Comparison of ENCODE assay signal across 27 mouse cellular contexts in the genomic region with DNA sequence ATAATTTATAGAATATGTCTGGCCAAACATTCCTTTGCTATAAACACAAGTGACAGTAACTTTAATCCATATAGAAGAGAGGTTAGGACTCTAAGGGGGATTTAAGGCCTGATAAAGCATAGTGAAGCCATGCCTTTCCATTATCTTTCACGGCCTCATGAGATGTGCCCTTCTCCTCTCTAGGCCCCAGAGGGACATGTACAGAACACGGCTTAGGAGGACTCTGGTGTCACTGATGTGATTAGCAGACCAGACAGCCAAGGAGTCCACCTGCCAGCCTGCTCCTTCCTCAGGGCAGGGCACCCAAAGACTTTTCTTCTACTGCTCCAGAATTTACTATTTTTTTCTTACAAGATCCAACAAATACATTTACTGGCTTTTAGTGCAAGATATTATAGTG. TPM values are rescaled to one million over a fixed set of nuclear protein-coding genes. Genes with fewer than 3 reads are reported as not detected.
A peak's percentile ranks its signal among the peaks of the same experiment; 100 is the strongest.
DNase-seq lines count a peak whose midpoint lies in the region; ATAC-seq and TF ChIP-seq lines count a peak whose summit lies in the region.
"Had no signal": no experiment of that assay in that cellular context is flagged by ENCODE, and none has a peak within 500 bp of the region (broad histone marks: within the 10 kb centered on the region; RNA-seq: fewer than 3 reads in every experiment).

No protein-coding gene starts in this region.

- H3K9ac ChIP-seq in liver, embryonic 11.5 days (ENCODE audit: low read depth, low read length) = no peak overlapping the region
- H3K9ac ChIP-seq in liver, embryonic 13.5 days = no peak overlapping the region
- H3K9ac ChIP-seq in liver, postnatal 0 days (replicated peaks) = no peak overlapping the region
- H3K9ac ChIP-seq: embryonic facial prominence, embryonic 13.5 days; forebrain, embryonic 12.5 days; heart, embryonic 13.5 days; hindbrain, embryonic 12.5 days; hindbrain, embryonic 15.5 days had no signal

- H3K4me3 ChIP-seq in liver, embryonic 11.5 days (ENCODE audit: low read depth, low read length) = no peak overlapping the region
- H3K4me3 ChIP-seq in liver, embryonic 13.5 days (replicated peaks) = no peak overlapping the region
- H3K4me3 ChIP-seq in liver, postnatal 0 days (ENCODE audit: low read depth, low read length) = no peak overlapping the region
- H3K4me3 ChIP-seq: embryonic facial prominence, embryonic 10.5 days; embryonic facial prominence, embryonic 13.5 days; erythroblast, embryonic 14.5 days; forebrain, embryonic 12.5 days; heart, adult 2 months; heart, embryonic 10.5 days; heart, embryonic 13.5 days; hindbrain, embryonic 12.5 days; hindbrain, embryonic 15.5 days had no signal

- no peaks in the 10 kb centered on the region for H3K27me3 ChIP-seq in liver, embryonic 11.5 days (replicated peaks; ENCODE audit: control insufficient read depth, insufficient read depth, low read length)
- H3K27me3 ChIP-seq in liver, embryonic 13.5 days = no peaks in the 10 kb centered on the region
- no peaks in the 10 kb centered on the region for H3K27me3 ChIP-seq in liver, postnatal 0 days (ENCODE audit: insufficient read depth, low read length)
- H3K27me3 ChIP-seq: embryonic facial prominence, embryonic 13.5 days; forebrain, embryonic 12.5 days; heart, embryonic 13.5 days; hindbrain, embryonic 12.5 days; hindbrain, embryonic 15.5 days had no signal

- H3K9me3 ChIP-seq in liver, embryonic 11.5 days (ENCODE audit: control insufficient read depth, low read length) = no peaks in the 10 kb centered on the region
- no peaks in the 10 kb centered on the region for H3K9me3 ChIP-seq in liver, embryonic 13.5 days (replicated peaks)
- H3K9me3 ChIP-seq in liver, postnatal 0 days (ENCODE audit: low read length) = no peaks in the 10 kb centered on the region
- H3K9me3 ChIP-seq: embryonic facial prominence, embryonic 10.5 days; embryonic facial prominence, embryonic 13.5 days; forebrain, embryonic 12.5 days; heart, embryonic 10.5 days; heart, embryonic 13.5 days; hindbrain, embryonic 12.5 days; hindbrain, embryonic 15.5 days had no signal

- peaks cover 15% of the 10 kb centered on the region; the same call in 1 of the 2 replicates for H3K36me3 ChIP-seq in liver, embryonic 11.5 days (ENCODE audit: control insufficient read depth, insufficient read depth, low read length)
- peaks cover 35% of the 10 kb centered on the region for H3K36me3 ChIP-seq in liver, embryonic 13.5 days
- peaks cover 31% of the 10 kb centered on the region for H3K36me3 ChIP-seq in liver, postnatal 0 days (replicated peaks; ENCODE audit: insufficient read depth, low read length)

- peaks cover 26% of the 10 kb centered on the region for H3K4me1 ChIP-seq in liver, embryonic 11.5 days (replicated peaks; ENCODE audit: control insufficient read depth, insufficient read depth, low read length)
- H3K4me1 ChIP-seq in liver, embryonic 13.5 days (replicated peaks) = peaks cover 60% of the 10 kb centered on the region
- peaks cover 14% of the 10 kb centered on the region for H3K4me1 ChIP-seq in liver, postnatal 0 days (ENCODE audit: insufficient read depth)
- H3K4me1 ChIP-seq: hindbrain, embryonic 12.5 days had no signal

- no peak for TF ChIP-seq CTCF in liver, postnatal 0 days (IDR thresholded peaks at IDR 0.05; ENCODE audit: low read depth)

- 56% methylated on average over 2 of the region's 2 CpGs for WGBS in liver, embryonic 11.5 days
- 12% methylated on average over 2 of the region's 2 CpGs for WGBS in liver, embryonic 13.5 days (ENCODE audit: insufficient replicate concordance)
- 53% methylated on average over 2 of the region's 2 CpGs for WGBS in liver, postnatal 0 days (ENCODE audit: insufficient replicate concordance)

- no peak for DNase-seq in liver, embryonic 11.5 days (ENCODE audit: low spot score)
- no peak for DNase-seq in liver
- peak; percentile 21 for DNase-seq in c-Kit-positive CD71-positive TER-119-positive erythroid progenitor cells, embryonic 14.5 days (ENCODE audit: low spot score)
- DNase-seq in liver, embryonic 13.5 days = no peak
- no peak for DNase-seq in liver, postnatal 0 days
- no peak for DNase-seq in kidney, adult 18-20 months
- no peak for DNase-seq in kidney, postnatal 14 days
- DNase-seq: adrenal gland, postnatal 10 days; adrenal gland, postnatal 36 days; cerebellum, adult 11 months; cerebellum, adult 2 months; cerebellum, adult 9-11 months; cerebellum, postnatal 25 days; embryo, embryonic 11 days; gastrocnemius, postnatal 25 days; heart, adult 2 months; heart, postnatal 14 days had no signal

- no peak overlapping the region for H3K4me2 ChIP-seq in liver, embryonic 11.5 days
- no peak overlapping the region for H3K4me2 ChIP-seq in liver, embryonic 13.5 days
- no peak overlapping the region for H3K4me2 ChIP-seq in liver, postnatal 0 days (ENCODE audit: low read depth, low read length)
- H3K4me2 ChIP-seq: embryonic facial prominence, embryonic 13.5 days; forebrain, embryonic 12.5 days; heart, embryonic 13.5 days; hindbrain, embryonic 12.5 days; hindbrain, embryonic 15.5 days had no signal

- no peak for TF ChIP-seq EP300 in liver, postnatal 0 days (IDR thresholded peaks at IDR 0.05; ENCODE audit: low read depth)

- no peak overlapping the region for H3K27ac ChIP-seq in liver, embryonic 11.5 days (ENCODE audit: low read depth, low read length)
- H3K27ac ChIP-seq in liver, embryonic 13.5 days = no peak overlapping the region; the same call in 1 of the 2 replicates
- H3K27ac ChIP-seq in liver, postnatal 0 days (ENCODE audit: low read depth) = peak overlapping the region; percentile 49; the same call in 1 of the 2 replicates
- H3K27ac ChIP-seq: embryonic facial prominence, embryonic 10.5 days; embryonic facial prominence, embryonic 13.5 days; forebrain, embryonic 12.5 days; heart, embryonic 10.5 days; heart, embryonic 13.5 days; hindbrain, embryonic 12.5 days; hindbrain, embryonic 15.5 days had no signal

- ATAC-seq in liver, embryonic 11.5 days (replicated peaks; ENCODE audit: low FRiP score) = peak; percentile 63
- peak; percentile 76 for ATAC-seq in liver, embryonic 13.5 days (ENCODE audit: low read depth)
- ATAC-seq in liver, postnatal 0 days = 0 out of 2 replicates have a peak, but pooled peaks have one; percentile 24
- ATAC-seq in monocyte, adult 5-6 weeks (replicated peaks; ENCODE audit: insufficient number of reproducible peaks, low FRiP score, low TSS enrichment, poor library complexity, severe bottlenecking) = no peak
- ATAC-seq: forebrain, embryonic 16.5 days had no signal

RNA-seq across cellular contexts. Expression of a gene that starts 42.3 kb away (rescaled TPM):
- polyA plus RNA-seq in liver, embryonic 11.5 days (2014; fragmentation: Nextera tagmentation; extraction: Ambion mirVana) = 40.1 and 43.1 TPM in 2 replicates
- 18.5 and 21.0 TPM in 2 replicates for polyA plus RNA-seq in liver, embryonic 13.5 days (2015; fragmentation: Nextera tagmentation; extraction: Ambion mirVana)
- polyA plus RNA-seq in liver, postnatal 0 days (2015; fragmentation: Nextera tagmentation; extraction: Ambion mirVana) = 37.0 and 39.4 TPM in 2 replicates
- total RNA-seq in monocyte, adult 5-6 weeks (2017) = 179 to 332 TPM (median 268 TPM) in 3 replicates
